Mouse (Mus musculus) liver, adult 2 months (tissue): Measurements from ENCODE around the gene Tjp3.

Experiments
- CTCF ChIP-seq: fragments of 200-500 bp; IDR thresholded peaks from 2 replicates; pipeline ENCODE4 v1.5.1; 2011; ENCODE audit warnings: low read depth, low read length, control low read depth
- POLR2A ChIP-seq: fragments of 200-500 bp; IDR thresholded peaks from 2 replicates; pipeline ENCODE4 v1.6.1; 2011; ENCODE audit warnings: low read length, control low read depth; ENCODE audit not compliant: insufficient read depth; ENCODE audit errors: extremely low read depth

DNA sequence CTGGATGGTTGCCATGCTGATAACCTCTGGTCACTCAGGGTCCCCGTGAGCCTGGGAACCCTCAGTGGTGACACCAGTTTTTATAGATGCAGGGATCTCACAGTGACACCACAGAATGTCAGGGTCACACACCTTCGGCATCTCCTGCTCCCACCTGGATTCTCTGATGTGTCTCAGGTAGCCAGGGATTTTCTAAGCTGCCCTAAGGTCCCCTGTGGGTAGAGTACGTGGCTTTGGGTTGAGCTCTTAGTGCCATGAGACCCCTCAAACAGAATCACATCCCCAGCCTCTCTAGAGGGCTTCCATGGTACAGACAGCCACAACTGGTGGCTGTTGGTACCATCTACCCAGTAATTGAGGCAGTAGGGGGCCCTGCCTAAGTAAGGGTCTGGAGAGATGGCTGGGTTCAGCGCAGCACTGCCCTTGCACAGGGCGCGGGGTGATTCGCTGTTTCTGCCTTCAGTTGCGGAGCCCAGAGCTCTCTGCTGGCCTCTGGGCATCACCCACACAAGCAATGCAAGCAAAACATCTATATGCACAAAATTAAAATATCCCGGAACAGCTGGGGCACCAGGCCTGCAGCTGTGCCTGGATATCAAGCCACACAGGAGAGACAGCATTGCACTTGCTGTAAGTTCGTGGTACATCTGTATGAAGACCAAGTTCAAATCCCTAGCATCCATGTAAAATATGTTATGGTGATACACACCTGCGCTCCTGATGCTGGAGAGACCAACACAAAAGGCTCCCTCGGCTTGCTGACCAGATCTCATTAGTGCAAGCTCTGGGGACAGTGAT lies 54.7 kb downstream of the Tjp3 start:
- no peak for TF ChIP-seq CTCF
- TF ChIP-seq POLR2A = no peak
